10 mouse cellular contexts compared by ENCODE assay signal in the genomic region with DNA sequence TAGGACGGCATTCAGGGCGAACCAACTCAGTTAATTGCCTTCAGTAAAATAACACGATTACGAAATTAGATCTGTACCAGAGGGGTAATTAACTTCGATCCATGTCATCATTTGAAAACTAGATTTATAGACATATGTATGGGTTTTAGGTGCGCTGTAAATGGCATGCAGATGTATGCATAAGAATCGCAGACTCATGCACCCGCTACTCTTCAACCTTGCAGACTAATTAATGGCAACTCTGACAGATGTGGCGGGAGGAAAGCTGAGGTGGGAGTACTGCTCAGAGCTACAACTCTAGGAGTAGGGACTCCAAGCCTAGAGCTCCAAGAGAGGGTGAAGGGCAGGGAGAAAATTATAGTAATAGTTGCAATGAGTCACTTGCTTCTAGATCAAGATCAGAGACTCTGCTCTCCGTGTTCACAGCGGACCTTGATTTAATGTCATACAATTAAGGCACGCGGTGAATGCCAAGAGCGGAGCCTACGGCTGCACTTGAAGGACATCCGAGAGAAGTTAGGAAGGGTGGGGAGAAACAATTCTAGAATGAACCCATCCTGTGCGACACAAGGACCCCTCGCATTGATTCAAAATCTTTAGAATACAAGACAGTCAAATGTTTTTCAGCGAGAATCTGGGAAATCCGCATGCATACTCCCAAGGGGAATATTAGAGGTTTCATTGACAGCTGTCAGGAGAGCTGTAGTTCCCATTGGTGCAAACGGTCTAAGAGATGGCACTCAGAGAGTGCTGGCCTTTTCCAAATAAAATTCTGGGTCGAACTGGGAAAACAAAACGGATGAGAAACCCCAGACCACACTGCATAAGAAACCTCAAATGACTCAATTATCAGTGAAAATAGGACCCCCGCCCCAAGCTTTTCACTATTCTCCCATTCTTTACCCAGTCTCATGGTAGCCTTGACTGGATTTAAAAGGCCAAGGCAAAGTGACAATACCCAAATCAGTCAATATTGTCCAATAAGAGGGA.
DNase-seq lines count a peak whose midpoint lies in the region; ATAC-seq and TF ChIP-seq lines count a peak whose summit lies in the region.
"Had no signal": no experiment of that assay in that cellular context is flagged by ENCODE, and none has a peak within 500 bp of the region (broad histone marks: within the 10 kb centered on the region; RNA-seq: fewer than 3 reads in every experiment).

No protein-coding gene starts in this region.

- no peaks in the 10 kb centered on the region for H3K9me3 ChIP-seq in forebrain, postnatal 0 days (ENCODE audit: low read length)
- no peaks in the 10 kb centered on the region for H3K9me3 ChIP-seq in midbrain, embryonic 15.5 days

- peak overlapping the region; percentile 75 for H3K4me2 ChIP-seq in forebrain, postnatal 0 days (ENCODE audit: low read depth)
- peak overlapping the region; percentile 92 for H3K4me2 ChIP-seq in midbrain, embryonic 15.5 days

- peak overlapping the region; percentile 57 for H3K4me3 ChIP-seq in forebrain, postnatal 0 days (ENCODE audit: low read depth, low read length)
- peak overlapping the region; percentile 65 for H3K4me3 ChIP-seq in midbrain, embryonic 15.5 days

- H3K4me1 ChIP-seq in forebrain, postnatal 0 days (ENCODE audit: insufficient read depth): no peaks in the 10 kb centered on the region
- H3K4me1 ChIP-seq in midbrain, embryonic 15.5 days: peaks cover 3% of the 10 kb centered on the region; the same call in 1 of the 2 replicates

- H3K36me3 ChIP-seq in forebrain, postnatal 0 days (ENCODE audit: insufficient read depth): peaks cover 5% of the 10 kb centered on the region; the same call in 1 of the 2 replicates
- no peaks in the 10 kb centered on the region for H3K36me3 ChIP-seq in midbrain, embryonic 15.5 days (replicated peaks)

- H3K27me3 ChIP-seq in forebrain, postnatal 0 days (ENCODE audit: insufficient read depth, low read length): no peaks in the 10 kb centered on the region
- no peaks in the 10 kb centered on the region for H3K27me3 ChIP-seq in midbrain, embryonic 15.5 days (replicated peaks)

- no peak for ATAC-seq in forebrain, postnatal 0 days
- no peak for ATAC-seq in midbrain, embryonic 15.5 days (replicated peaks)

- peak overlapping the region; percentile 89 for H3K9ac ChIP-seq in forebrain, postnatal 0 days
- H3K9ac ChIP-seq in midbrain, embryonic 15.5 days: peak overlapping the region; percentile 98
- H3K9ac ChIP-seq: lung, embryonic 14.5 days had no signal

- H3K27ac ChIP-seq in forebrain, postnatal 0 days (ENCODE audit: low read depth, low read length): peak overlapping the region; percentile 91
- H3K27ac ChIP-seq in midbrain, embryonic 15.5 days: peak overlapping the region; percentile 93

- DNase-seq in ZHBTc4 (ENCODE audit: low read depth, low spot score): peak; percentile 9
- peak; percentile 19 to 31 for DNase-seq in cerebellum, postnatal 10 days
- DNase-seq in forebrain, postnatal 0 days: peak; percentile 68
- DNase-seq in testis, postnatal 14 days (ENCODE audit: low spot score): no peak
- DNase-seq in left cerebral cortex, postnatal 14 days (ENCODE audit: low spot score in 2 of 2): no peak
- DNase-seq in layer of hippocampus, adult 8-10 months (ENCODE audit: low spot score in 2 of 2): no peak
- DNase-seq: adrenal gland, postnatal 36 days; kidney, adult 18-20 months; lung, embryonic 14.5 days had no signal

- intact Hi-C loops in left cerebral cortex, postnatal 14 days (cut with DNase I): loop anchor here (2.0 kb wide), 1 partner anchor 979 kb away; no protein-coding TSS in a partner anchor

- 33% methylated on average over 24 of the region's 24 CpGs for WGBS in forebrain, postnatal 0 days
- WGBS in midbrain, embryonic 15.5 days: 9% methylated on average over 24 of the region's 24 CpGs

- no peak for TF ChIP-seq CTCF in forebrain, postnatal 0 days (IDR thresholded peaks at IDR 0.05; ENCODE audit: low read depth)

Comparison
In these comparisons a context has a peak if more than half of its experiments do, and no peak if none do; other contexts are left out.
1. DNase-seq: peak in ZHBTc4 (single experiment), cerebellum, postnatal 10 days (2 of 2) and forebrain, postnatal 0 days (single experiment); none in testis, postnatal 14 days (single experiment), left cerebral cortex, postnatal 14 days (0 of 2) and layer of hippocampus, adult 8-10 months (0 of 2).